Mouse (Mus musculus): ENCODE results near the gene Bicc1. TPM values are rescaled to one million over a fixed set of nuclear protein-coding genes. Genes with fewer than 3 reads are reported as not detected.
A peak's percentile ranks its signal among the peaks of the same experiment; 100 is the strongest.

The Bicc1 gene
- polyA plus RNA-seq (2014; fragmentation: Nextera tagmentation; extraction: Ambion mirVana) = 21.7 and 24.2 TPM in 2 replicates

GRCm38 (mm10) chr10:71159676-71160235 lies at the start of gene Bicc1:
TSS of gene Bicc1 (minus strand) at chr10:71159700.
- DNase-seq (ENCODE audit: low spot score) (peak; percentile 69), ATAC-seq (replicated peaks; ENCODE audit: low FRiP score, low TSS enrichment, low read depth) (peak; percentile 93)
- whole genome bisulfite sequencing = 1% methylated on average over 38 of the region's 69 CpGs
- Histone ChIP-seq H3K4me2 (ENCODE audit: low read length) (peak within 1 kb of the TSS; percentile 76), H3K4me3 (ENCODE audit: low read depth, low read length) (peak within 1 kb of the TSS; percentile 79), H3K9me3 (ENCODE audit: control insufficient read depth, low read length) (no peaks in the 10 kb centered on the region), H3K27me3 (replicated peaks; ENCODE audit: control insufficient read depth, insufficient read depth, low read length) (no peaks in the 10 kb centered on the region), H3K36me3 (ENCODE audit: control insufficient read depth, insufficient read depth, low read length) (no peaks in the 10 kb centered on the region), H3K4me1 (replicated peaks; ENCODE audit: control insufficient read depth, insufficient read depth, low read length) (no peaks in the 10 kb centered on the region), H3K27ac (ENCODE audit: low read depth) (peak within 1 kb of the TSS; percentile 75), H3K9ac (ENCODE audit: low read length) (peak within 1 kb of the TSS; percentile 77)

- 93% methylated on average over 2 of the region's 2 CpGs for WGBS
- Histone ChIP-seq H3K4me1 (replicated peaks; ENCODE audit: control insufficient read depth, insufficient read depth, low read length) (no peaks in the 10 kb centered on the region), H3K36me3 (ENCODE audit: control insufficient read depth, insufficient read depth, low read length) (no peaks in the 10 kb centered on the region), H3K9me3 (ENCODE audit: control insufficient read depth, low read length) (no peaks in the 10 kb centered on the region), H3K27me3 (replicated peaks; ENCODE audit: control insufficient read depth, insufficient read depth, low read length) (no peaks in the 10 kb centered on the region), H3K9ac (ENCODE audit: low read length) (no peak overlapping the region), H3K27ac (ENCODE audit: low read depth) (no peak overlapping the region), H3K4me2 (ENCODE audit: low read length) (no peak overlapping the region), H3K4me3 (ENCODE audit: low read depth, low read length) (no peak overlapping the region)
- DNase-seq (ENCODE audit: low spot score) (no peak), ATAC-seq (replicated peaks; ENCODE audit: low FRiP score, low TSS enrichment, low read depth) (no peak)
These were observed 42.0 kb upstream of the Bicc1 start for GRCm38 (mm10) chr10:71201512-71201911.

DNA sequence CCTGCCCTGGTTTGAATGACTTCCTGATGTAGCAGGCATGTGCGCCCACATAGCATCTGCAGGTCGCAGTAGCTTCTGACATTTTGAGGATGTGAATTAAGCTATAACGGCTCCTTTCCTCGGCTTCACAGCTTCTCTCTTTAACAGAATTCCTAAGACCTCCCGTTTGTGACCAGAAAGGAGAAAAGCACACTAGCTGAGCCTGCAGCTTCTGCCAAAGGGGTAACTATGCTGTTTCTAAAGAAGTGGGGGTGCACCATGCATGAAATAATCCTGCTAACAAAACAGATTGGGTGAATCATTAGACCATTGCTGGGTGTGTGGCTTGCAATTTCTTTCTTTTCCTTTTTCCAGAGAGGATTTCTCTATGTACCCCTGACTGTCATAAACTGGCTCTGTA lies 41.5 kb upstream of the Bicc1 start:
- Histone ChIP-seq H3K27ac (ENCODE audit: low read depth) (no peak overlapping the region), H3K36me3 (ENCODE audit: control insufficient read depth, insufficient read depth, low read length) (no peaks in the 10 kb centered on the region), H3K9ac (ENCODE audit: low read length) (no peak overlapping the region), H3K4me2 (ENCODE audit: low read length) (no peak overlapping the region), H3K4me3 (ENCODE audit: low read depth, low read length) (no peak overlapping the region), H3K4me1 (replicated peaks; ENCODE audit: control insufficient read depth, insufficient read depth, low read length) (no peaks in the 10 kb centered on the region), H3K27me3 (replicated peaks; ENCODE audit: control insufficient read depth, insufficient read depth, low read length) (no peaks in the 10 kb centered on the region), H3K9me3 (ENCODE audit: control insufficient read depth, low read length) (no peaks in the 10 kb centered on the region)
- ATAC-seq (replicated peaks; ENCODE audit: low FRiP score, low TSS enrichment, low read depth) = no peak
- WGBS = 70% methylated on average over 5 of the region's 5 CpGs
- no peak for DNase-seq (ENCODE audit: low spot score)

DNA sequence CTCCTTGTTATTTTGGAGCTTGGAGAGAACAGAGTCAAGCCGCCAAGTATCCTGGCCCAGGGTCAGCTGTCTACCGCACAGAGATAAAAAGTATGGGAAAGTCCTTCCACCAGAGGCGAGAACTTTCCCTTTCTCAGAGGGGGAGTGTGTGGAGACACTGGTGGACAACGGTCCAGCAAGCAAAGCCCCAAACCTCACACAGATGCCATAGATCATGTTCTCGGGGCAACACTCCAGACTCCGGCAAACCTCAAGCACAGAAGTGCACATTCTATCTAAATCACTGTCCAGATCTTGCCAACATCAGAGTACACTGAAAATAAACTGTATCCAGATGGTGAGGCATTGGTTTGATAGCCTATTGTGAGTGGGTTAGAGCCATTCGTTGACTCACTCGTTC lies 39.2 kb upstream of the Bicc1 start:
- DNase-seq (ENCODE audit: low spot score) (no peak), ATAC-seq (replicated peaks; ENCODE audit: low FRiP score, low TSS enrichment, low read depth) (no peak)
- Histone ChIP-seq H3K4me1 (replicated peaks; ENCODE audit: control insufficient read depth, insufficient read depth, low read length) (peaks cover 8% of the 10 kb centered on the region; the same call in 1 of the 2 replicates), H3K4me2 (ENCODE audit: low read length) (no peak overlapping the region), H3K9ac (ENCODE audit: low read length) (no peak overlapping the region), H3K4me3 (ENCODE audit: low read depth, low read length) (no peak overlapping the region), H3K27ac (ENCODE audit: low read depth) (no peak overlapping the region), H3K9me3 (ENCODE audit: control insufficient read depth, low read length) (no peaks in the 10 kb centered on the region), H3K27me3 (replicated peaks; ENCODE audit: control insufficient read depth, insufficient read depth, low read length) (no peaks in the 10 kb centered on the region), H3K36me3 (ENCODE audit: control insufficient read depth, insufficient read depth, low read length) (no peaks in the 10 kb centered on the region)
- 80% methylated on average over 8 of the region's 8 CpGs for WGBS

GRCm38 (mm10) chr10:71197036-71197785 lies 37.7 kb upstream of the Bicc1 start:
- 39% methylated on average over 14 of the region's 14 CpGs for WGBS
- H3K9me3 ChIP-seq (ENCODE audit: control insufficient read depth, low read length) = no peaks in the 10 kb centered on the region
- no peaks in the 10 kb centered on the region for H3K36me3 ChIP-seq (ENCODE audit: control insufficient read depth, insufficient read depth, low read length)
- no peak overlapping the region for H3K27ac ChIP-seq (ENCODE audit: low read depth)
- no peak overlapping the region for H3K4me2 ChIP-seq (ENCODE audit: low read length)
- no peak for ATAC-seq (replicated peaks; ENCODE audit: low FRiP score, low TSS enrichment, low read depth)
- no peak overlapping the region for H3K9ac ChIP-seq (ENCODE audit: low read length)
- DNase-seq (ENCODE audit: low spot score) = no peak
- H3K27me3 ChIP-seq (replicated peaks; ENCODE audit: control insufficient read depth, insufficient read depth, low read length) = no peaks in the 10 kb centered on the region
- H3K4me3 ChIP-seq (ENCODE audit: low read depth, low read length) = no peak overlapping the region
- peaks cover 8% of the 10 kb centered on the region; the same call in 1 of the 2 replicates for H3K4me1 ChIP-seq (replicated peaks; ENCODE audit: control insufficient read depth, insufficient read depth, low read length)

GRCm38 (mm10) chr10:71195501-71195900 lies 36.0 kb upstream of the Bicc1 start:
- H3K36me3 ChIP-seq (ENCODE audit: control insufficient read depth, insufficient read depth, low read length) = no peaks in the 10 kb centered on the region
- no peak for DNase-seq (ENCODE audit: low spot score)
- ATAC-seq (replicated peaks; ENCODE audit: low FRiP score, low TSS enrichment, low read depth) = no peak
- no peak overlapping the region for H3K9ac ChIP-seq (ENCODE audit: low read length)
- H3K4me2 ChIP-seq (ENCODE audit: low read length) = no peak overlapping the region; the same call in 1 of the 2 replicates
- H3K9me3 ChIP-seq (ENCODE audit: control insufficient read depth, low read length) = no peaks in the 10 kb centered on the region
- WGBS = 38% methylated on average over 9 of the region's 9 CpGs
- no peak overlapping the region for H3K27ac ChIP-seq (ENCODE audit: low read depth)
- no peak overlapping the region for H3K4me3 ChIP-seq (ENCODE audit: low read depth, low read length)
- no peaks in the 10 kb centered on the region for H3K27me3 ChIP-seq (replicated peaks; ENCODE audit: control insufficient read depth, insufficient read depth, low read length)
- peaks cover 8% of the 10 kb centered on the region; the same call in 1 of the 2 replicates for H3K4me1 ChIP-seq (replicated peaks; ENCODE audit: control insufficient read depth, insufficient read depth, low read length)

GRCm38 (mm10) chr10:71194713-71195112 lies 35.2 kb upstream of the Bicc1 start:
- WGBS = 79% methylated on average over 7 of the region's 7 CpGs
- ATAC-seq (replicated peaks; ENCODE audit: low FRiP score, low TSS enrichment, low read depth) = no peak
- Histone ChIP-seq H3K4me3 (ENCODE audit: low read depth, low read length) (no peak overlapping the region), H3K4me2 (ENCODE audit: low read length) (no peak overlapping the region), H3K27me3 (replicated peaks; ENCODE audit: control insufficient read depth, insufficient read depth, low read length) (no peaks in the 10 kb centered on the region), H3K4me1 (replicated peaks; ENCODE audit: control insufficient read depth, insufficient read depth, low read length) (peaks cover 8% of the 10 kb centered on the region; the same call in 1 of the 2 replicates), H3K9me3 (ENCODE audit: control insufficient read depth, low read length) (no peaks in the 10 kb centered on the region), H3K36me3 (ENCODE audit: control insufficient read depth, insufficient read depth, low read length) (no peaks in the 10 kb centered on the region), H3K27ac (ENCODE audit: low read depth) (no peak overlapping the region), H3K9ac (ENCODE audit: low read length) (no peak overlapping the region)
- DNase-seq (ENCODE audit: low spot score) = no peak

GRCm38 (mm10) chr10:71193319-71193718 lies 33.8 kb upstream of the Bicc1 start:
- WGBS = 62% methylated on average over 7 of the region's 7 CpGs
- Histone ChIP-seq H3K27me3 (replicated peaks; ENCODE audit: control insufficient read depth, insufficient read depth, low read length) (no peaks in the 10 kb centered on the region), H3K4me2 (ENCODE audit: low read length) (no peak overlapping the region), H3K9me3 (ENCODE audit: control insufficient read depth, low read length) (no peaks in the 10 kb centered on the region), H3K4me1 (replicated peaks; ENCODE audit: control insufficient read depth, insufficient read depth, low read length) (peaks cover 8% of the 10 kb centered on the region; the same call in 1 of the 2 replicates), H3K36me3 (ENCODE audit: control insufficient read depth, insufficient read depth, low read length) (no peaks in the 10 kb centered on the region), H3K4me3 (ENCODE audit: low read depth, low read length) (no peak overlapping the region), H3K9ac (ENCODE audit: low read length) (no peak overlapping the region), H3K27ac (ENCODE audit: low read depth) (no peak overlapping the region)
- DNase-seq (ENCODE audit: low spot score) (no peak), ATAC-seq (replicated peaks; ENCODE audit: low FRiP score, low TSS enrichment, low read depth) (no peak)
